Mouse (Mus musculus) brain, embryonic 14.5 days (tissue): ENCODE measurements around the gene Cd52. TPM values are rescaled to one million over a fixed set of nuclear protein-coding genes. Genes with fewer than 3 reads are reported as not detected.
A peak's percentile ranks its signal among the peaks of the same experiment; 100 is the strongest.

Source experiments
- DNase-seq: peaks from one replicate; pipeline ENCODE4 v3.0.0-alpha.2; 2011; ENCODE audit warnings: low read depth
- CTCF ChIP-seq: fragments of 200-500 bp; IDR thresholded peaks from 2 replicates; pipeline ENCODE4 v1.5.1; 2012; ENCODE audit warnings: inconsistent platforms, mild to moderate bottlenecking, moderate library complexity, borderline replicate concordance; ENCODE audit not compliant: insufficient read depth, insufficient read length; ENCODE audit errors: extremely low read depth
- POLR2A ChIP-seq: fragments of 200-500 bp; IDR thresholded peaks from 2 replicates; pipeline ENCODE4 v1.6.1; 2012; ENCODE audit warnings: mild to moderate bottlenecking, inconsistent platforms, borderline replicate concordance; ENCODE audit not compliant: poor library complexity, insufficient read depth, insufficient read length, severe bottlenecking; ENCODE audit errors: extremely low read depth
- polyA plus RNA-seq: library from polyadenylated mRNA; depleted of rRNA; stranded (reverse); fragments of >200 nt; gene quantifications from 2 replicates; pipeline ENCODE4 v1.2.3, GENCODE M21; 2012

Gene Cd52
- polyA plus RNA-seq, 1 experiment: 2.5 TPM

- TF ChIP-seq CTCF (no peak), POLR2A (no peak)
- no peak for DNase-seq
Observed at GRCm38 (mm10) chr4:134100245-134100644, 5.4 kb upstream of the Cd52 start.

GRCm38 (mm10) chr4:134098628-134099027 lies 3.7 kb upstream of the Cd52 start:
- TF ChIP-seq CTCF (no peak), POLR2A (no peak)
- no peak for DNase-seq

- no peak for DNase-seq
- TF ChIP-seq CTCF (no peak), POLR2A (no peak)
Observed at GRCm38 (mm10) chr4:134097015-134097608, 2.2 kb upstream of the Cd52 start.

- no peak for DNase-seq
- no peak for TF ChIP-seq POLR2A
- TF ChIP-seq CTCF: no peak
Observed at GRCm38 (mm10) chr4:134096120-134096519, 1.2 kb upstream of the Cd52 start.

DNA sequence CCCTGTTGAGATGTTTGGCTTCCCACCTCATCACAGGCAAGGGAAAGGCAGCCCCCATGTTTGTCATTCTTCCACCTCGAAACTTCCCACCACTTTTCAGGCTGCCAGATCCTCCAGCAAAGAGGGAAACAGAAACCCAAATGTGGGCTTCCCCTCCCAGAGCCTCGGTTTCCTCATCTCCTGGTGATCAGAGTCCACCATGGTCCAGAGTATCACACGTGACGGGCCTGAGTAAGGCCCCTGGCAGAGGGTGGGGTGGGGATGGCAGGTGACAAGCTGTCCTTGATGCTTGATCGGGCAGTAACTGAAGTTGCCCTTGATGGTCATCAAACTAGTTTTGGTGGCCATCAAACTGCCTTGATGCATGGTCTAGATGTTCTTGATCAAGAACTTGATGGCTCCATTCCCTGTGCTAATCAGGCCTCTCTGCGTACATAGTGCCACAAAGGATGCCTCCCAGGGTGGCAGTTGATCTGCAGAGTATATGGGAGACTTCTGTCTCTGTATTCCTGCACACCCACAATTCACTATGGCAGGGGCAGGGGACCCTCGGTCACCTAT lies 798 bp downstream of the Cd52 start:
- no peak for DNase-seq
- TF ChIP-seq CTCF (no peak), POLR2A (no peak)

- DNase-seq: peak; percentile 11
- TF ChIP-seq POLR2A (no peak), CTCF (peak; percentile 57)
Observed at GRCm38 (mm10) chr4:134092382-134093288, 2.2 kb downstream of the Cd52 start.

- TF ChIP-seq POLR2A (no peak), CTCF (no peak)
- DNase-seq: no peak
Observed at GRCm38 (mm10) chr4:134091225-134091529, 3.7 kb downstream of the Cd52 start.

DNA sequence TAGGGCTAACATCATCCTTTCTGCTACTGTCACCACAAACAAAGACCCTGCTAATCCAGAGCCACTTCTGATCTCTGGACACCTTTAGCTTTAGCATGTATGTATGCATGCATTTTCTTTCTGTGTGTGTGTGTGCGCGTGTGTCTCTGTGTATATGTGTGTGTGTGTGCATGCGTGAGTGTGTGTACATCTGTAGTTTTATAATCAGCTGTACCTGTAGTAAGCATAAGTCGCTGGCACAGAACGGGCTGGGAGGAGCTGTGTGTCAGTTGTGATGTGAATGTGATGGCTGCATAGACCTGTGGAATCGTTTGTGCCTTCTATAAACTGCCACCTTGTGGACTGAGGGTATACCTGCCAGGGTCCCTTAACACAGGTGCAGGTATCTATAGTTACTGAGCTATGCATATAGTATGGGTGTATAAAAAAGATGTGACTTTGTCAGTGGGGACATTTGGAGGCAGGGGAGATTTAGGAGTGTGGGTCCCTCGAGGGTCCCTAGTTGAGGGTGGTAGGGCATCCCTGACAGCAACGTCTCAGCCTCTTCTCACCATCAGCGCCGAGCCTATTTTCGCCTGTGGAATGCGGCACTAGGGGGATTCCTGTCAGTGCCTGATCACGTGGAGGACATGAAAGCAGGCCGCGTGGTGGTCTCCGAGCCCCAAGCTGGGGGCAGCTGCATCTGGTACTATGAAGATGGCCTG lies 4.2 kb downstream of the Cd52 start:
- no peak for DNase-seq
- no peak for TF ChIP-seq CTCF
- TF ChIP-seq POLR2A: no peak

- no peak for DNase-seq
- TF ChIP-seq CTCF (no peak), POLR2A (no peak)
Observed at GRCm38 (mm10) chr4:134089029-134089428, 5.9 kb downstream of the Cd52 start.

DNA sequence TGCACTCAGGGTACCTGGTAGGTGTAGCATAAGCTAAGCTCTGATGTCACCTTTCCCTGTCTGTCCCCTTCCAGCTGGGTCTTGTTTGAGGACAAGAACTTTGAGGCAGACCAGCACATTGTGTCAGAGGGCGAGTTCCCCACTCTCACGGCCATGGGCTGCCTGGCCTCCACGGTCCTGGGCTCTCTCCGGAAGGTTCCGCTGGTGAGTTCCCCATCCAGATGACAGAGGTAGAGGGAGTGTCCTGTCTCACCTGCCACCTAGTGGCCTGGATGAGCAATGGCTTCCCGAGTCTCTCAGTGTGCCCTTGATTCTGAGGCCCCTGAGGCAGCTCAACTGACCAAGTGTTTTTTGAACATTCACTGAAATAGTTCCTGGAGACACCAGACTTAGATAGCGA lies 7.5 kb downstream of the Cd52 start:
- peak; percentile 39 for DNase-seq
- TF ChIP-seq CTCF (peak; percentile 82), POLR2A (no peak)

DNA sequence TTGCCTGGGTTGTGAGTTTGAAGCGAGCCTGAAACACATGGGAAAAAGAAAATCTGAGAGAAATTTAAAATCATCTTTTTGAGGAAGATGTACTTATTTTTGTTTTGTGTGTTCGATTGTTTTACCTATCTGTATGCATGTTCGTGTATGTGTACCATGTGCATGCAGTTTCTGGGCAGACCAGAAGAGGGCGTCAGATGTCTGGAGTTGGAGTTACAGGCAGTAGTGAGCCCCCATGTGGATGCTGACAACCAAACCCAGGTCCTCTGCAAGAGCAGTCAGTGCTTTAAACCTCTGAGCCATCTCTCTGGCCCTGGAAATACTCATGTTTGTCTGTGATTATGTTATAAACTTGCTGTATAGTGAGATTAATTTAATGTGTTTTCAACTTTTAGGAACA lies 9.9 kb downstream of the Cd52 start:
- TF ChIP-seq POLR2A (no peak), CTCF (no peak)
- DNase-seq: no peak
